Comparison of ENCODE assay signal across 8 mouse cellular contexts in genomic region chr10:60687011-60687776, GRCm38 (mm10). TPM values are rescaled to one million over a fixed set of nuclear protein-coding genes. Genes with fewer than 3 reads are reported as not detected.
DNase-seq lines count a peak whose midpoint lies in the region; ATAC-seq and TF ChIP-seq lines count a peak whose summit lies in the region.

No protein-coding gene starts in this region.

- H3K36me3 ChIP-seq in heart, embryonic 13.5 days, result no peaks in the 10 kb centered on the region
- no peaks in the 10 kb centered on the region for H3K36me3 ChIP-seq in kidney, postnatal 0 days (ENCODE audit: insufficient read depth, low read length)
- H3K36me3 ChIP-seq in liver, embryonic 15.5 days (replicated peaks), result no peaks in the 10 kb centered on the region
- no peaks in the 10 kb centered on the region for H3K36me3 ChIP-seq in neural tube, embryonic 12.5 days
- no peaks in the 10 kb centered on the region for H3K36me3 ChIP-seq in thymus, adult 2 months (ENCODE audit: control insufficient read depth, insufficient read depth, low read length)

- H3K4me1 ChIP-seq in embryonic fibroblast, embryonic 13.5 days (ENCODE audit: control insufficient read depth, insufficient read depth, low read length), result no peaks in the 10 kb centered on the region
- peaks cover 15% of the 10 kb centered on the region for H3K4me1 ChIP-seq in heart, embryonic 13.5 days
- H3K4me1 ChIP-seq in kidney, postnatal 0 days (replicated peaks; ENCODE audit: insufficient read depth, low read length), result peaks cover 7% of the 10 kb centered on the region; the same call in 1 of the 2 replicates
- 0 out of 2 replicates have a peak, but pooled peaks cover 10% of the 10 kb centered on the region for H3K4me1 ChIP-seq in liver, embryonic 15.5 days (replicated peaks)
- peaks cover 18% of the 10 kb centered on the region for H3K4me1 ChIP-seq in neural tube, embryonic 12.5 days
- peaks cover 27% of the 10 kb centered on the region for H3K4me1 ChIP-seq in thymus, adult 2 months (replicated peaks; ENCODE audit: control insufficient read depth, insufficient read depth, low read length)

- peak; percentile 57 to 70 for DNase-seq in left cerebral cortex, adult 18-20 months (ENCODE audit: low spot score in 2 of 2)
- DNase-seq in left cerebral cortex, adult 11 months (ENCODE audit: low spot score), result no peak
- peak; percentile 69 for DNase-seq in kidney, postnatal 0 days (ENCODE audit: low spot score)
- DNase-seq in thymus, adult 2 months, result peak; percentile 66

- under 1% methylated on average over 76 of the region's 76 CpGs for WGBS in heart, embryonic 13.5 days
- under 1% methylated on average over 74 of the region's 76 CpGs for WGBS in kidney, postnatal 0 days
- WGBS in liver, embryonic 15.5 days (ENCODE audit: insufficient replicate concordance), result under 1% methylated on average over 76 of the region's 76 CpGs
- under 1% methylated on average over 76 of the region's 76 CpGs for WGBS in neural tube, embryonic 12.5 days
- WGBS in thymus, adult 2 months, result 1% methylated on average over 76 of the region's 76 CpGs

- H3K9me3 ChIP-seq in heart, embryonic 13.5 days, result no peaks in the 10 kb centered on the region
- H3K9me3 ChIP-seq in kidney, postnatal 0 days (replicated peaks; ENCODE audit: low read length), result no peaks in the 10 kb centered on the region
- H3K9me3 ChIP-seq in liver, embryonic 15.5 days (replicated peaks), result no peaks in the 10 kb centered on the region
- H3K9me3 ChIP-seq in neural tube, embryonic 12.5 days, result no peaks in the 10 kb centered on the region

- peak overlapping the region; percentile 44 for H3K4me3 ChIP-seq in embryonic fibroblast, embryonic 13.5 days (ENCODE audit: insufficient read depth, low read length)
- peak overlapping the region; percentile 67 for H3K4me3 ChIP-seq in heart, embryonic 13.5 days
- H3K4me3 ChIP-seq in kidney, postnatal 0 days (replicated peaks; ENCODE audit: low read depth, low read length), result peak overlapping the region; percentile 46
- peak overlapping the region; percentile 45 for H3K4me3 ChIP-seq in liver, embryonic 15.5 days (replicated peaks)
- peak overlapping the region; percentile 53 for H3K4me3 ChIP-seq in neural tube, embryonic 12.5 days
- H3K4me3 ChIP-seq in thymus, adult 2 months (ENCODE audit: control insufficient read depth, insufficient read depth, low read length), result peak overlapping the region; percentile 77

- no peak overlapping the region for H3K27ac ChIP-seq in embryonic fibroblast, embryonic 13.5 days (ENCODE audit: insufficient read depth, low read length)
- H3K27ac ChIP-seq in heart, embryonic 13.5 days (replicated peaks), result no peak overlapping the region
- H3K27ac ChIP-seq in kidney, postnatal 0 days, result no peak overlapping the region
- H3K27ac ChIP-seq in liver, embryonic 15.5 days (replicated peaks), result no peak overlapping the region
- no peak overlapping the region for H3K27ac ChIP-seq in neural tube, embryonic 12.5 days
- no peak overlapping the region for H3K27ac ChIP-seq in thymus, adult 2 months (ENCODE audit: control insufficient read depth, insufficient read depth, low read length)

- peak overlapping the region; percentile 78 for H3K9ac ChIP-seq in heart, embryonic 13.5 days
- H3K9ac ChIP-seq in kidney, postnatal 0 days (ENCODE audit: low read depth, low read length), result peak overlapping the region; percentile 47; the same call in 1 of the 2 replicates
- H3K9ac ChIP-seq in liver, embryonic 15.5 days, result no peak overlapping the region
- peak overlapping the region; percentile 49; the same call in 1 of the 2 replicates for H3K9ac ChIP-seq in neural tube, embryonic 12.5 days

- TF ChIP-seq POLR2A in embryonic fibroblast, embryonic 13.5 days (IDR thresholded peaks at IDR 0.05; ENCODE audit: low read depth, low read length), result no peak
- TF ChIP-seq POLR2A in thymus, adult 2 months (IDR thresholded peaks at IDR 0.05; ENCODE audit: control insufficient read depth, extremely low read depth, insufficient read depth, low read length, poor library complexity), result no peak

- ATAC-seq in heart, embryonic 13.5 days (ENCODE audit: extremely low read depth, insufficient number of reproducible peaks, low FRiP score, low TSS enrichment), result no peak
- ATAC-seq in kidney, postnatal 0 days (replicated peaks; ENCODE audit: low FRiP score, low read depth), result 0 out of 2 replicates have a peak, but pooled peaks have one; percentile 15
- ATAC-seq in liver, embryonic 15.5 days (ENCODE audit: insufficient read depth), result no peak
- ATAC-seq in neural tube, embryonic 12.5 days (ENCODE audit: low FRiP score, low read depth), result peak; percentile 61

- H3K4me2 ChIP-seq in heart, embryonic 13.5 days, result peak overlapping the region; percentile 99
- peak overlapping the region; percentile 99 for H3K4me2 ChIP-seq in kidney, postnatal 0 days (ENCODE audit: low read length)
- H3K4me2 ChIP-seq in liver, embryonic 15.5 days, result peak overlapping the region; percentile 66
- peak overlapping the region; percentile 98 for H3K4me2 ChIP-seq in neural tube, embryonic 12.5 days (replicated peaks)

- peaks cover 97% of the 10 kb centered on the region for H3K27me3 ChIP-seq in heart, embryonic 13.5 days (replicated peaks)
- H3K27me3 ChIP-seq in kidney, postnatal 0 days (ENCODE audit: insufficient read depth, low read length), result peaks cover 41% of the 10 kb centered on the region
- H3K27me3 ChIP-seq in liver, embryonic 15.5 days, result peaks cover 77% of the 10 kb centered on the region
- peaks cover 78% of the 10 kb centered on the region for H3K27me3 ChIP-seq in neural tube, embryonic 12.5 days (replicated peaks)
- peaks cover 8% of the 10 kb centered on the region; the same call in 1 of the 2 replicates for H3K27me3 ChIP-seq in thymus, adult 2 months (ENCODE audit: control insufficient read depth, insufficient read depth, low read length)

- peak; percentile 70 for TF ChIP-seq CTCF in embryonic fibroblast, embryonic 13.5 days (IDR thresholded peaks at IDR 0.05; ENCODE audit: borderline replicate concordance, insufficient read depth, low read length)
- TF ChIP-seq CTCF in kidney, postnatal 0 days (IDR thresholded peaks at IDR 0.05; ENCODE audit: low read depth), result peak; percentile 76
- TF ChIP-seq CTCF in thymus, adult 2 months (IDR thresholded peaks at IDR 0.05; ENCODE audit: borderline replicate concordance, control insufficient read depth, extremely low read depth, insufficient read depth, low read length, poor library complexity), result 0 out of 2 replicates have a peak, but pooled peaks have one; percentile 15

RNA-seq across cellular contexts. Expression of gene Cdh23, which starts 9.1 kb away (rescaled TPM):
- total RNA-seq in left cerebral cortex, adult 18-20 months (2021), result 1 to 10 TPM; 2.1 to 2.2 TPM
- polyA plus RNA-seq in embryonic fibroblast, embryonic 13.5 days (2011; ENCODE audit: insufficient read length, low read depth, missing spikeins), result 0.53 and 0.86 TPM in 2 replicates
- polyA plus RNA-seq in heart, embryonic 13.5 days (2015; fragmentation: Nextera tagmentation; extraction: Ambion mirVana), result 0.09 and 0.27 TPM in 2 replicates
- polyA plus RNA-seq in kidney, postnatal 0 days (2015; fragmentation: Nextera tagmentation; extraction: Ambion mirVana), result 0.25 and 0.28 TPM in 2 replicates
- 0.25 and 0.45 TPM in 2 replicates for polyA plus RNA-seq in liver, embryonic 15.5 days (2015; fragmentation: Nextera tagmentation; extraction: Ambion mirVana)
- polyA plus RNA-seq in neural tube, embryonic 12.5 days (2016; fragmentation: Nextera tagmentation; extraction: Ambion mirVana), result 0.29 and 1.0 TPM in 2 replicates
- polyA plus RNA-seq in thymus, adult 2 months (2012; rRNA removed), result 3.5 and 4.6 TPM in 2 replicates

Comparison
In these comparisons a context has a peak if more than half of its experiments do, and no peak if none do; other contexts are left out.
1. CTCF ChIP-seq: peak in every context shown above with its lines; median percentile 76 in kidney, postnatal 0 days; 70 in embryonic fibroblast, embryonic 13.5 days; 15 in thymus, adult 2 months.
2. ATAC-seq: peak in kidney, postnatal 0 days (single experiment) and neural tube, embryonic 12.5 days (single experiment); none in heart, embryonic 13.5 days (single experiment) and liver, embryonic 15.5 days (single experiment).
3. Peak in every context shown above with its lines, with median percentiles within 50 percentile points of each other: H3K4me3 ChIP-seq and H3K4me2 ChIP-seq.